Mouse (Mus musculus) intestine, embryonic 16.5 days (tissue): ENCODE data around the gene Acot5. TPM values are rescaled to one million over a fixed set of nuclear protein-coding genes. Genes with fewer than 3 reads are reported as not detected.
"Not testable (repeated sequence)": the region's sequence is repeated elsewhere in the genome, so short reads cannot be mapped to it uniquely, and the experiment has no call there.

ENCODE experiments used
- ATAC-seq: fragments of 200-750 bp; cut with Nextera tagmentation; 2 replicates; pipeline ENCODE4 v1.8.0; 2017; ENCODE audit warnings: moderate TSS enrichment, moderate library complexity
- H3K27ac ChIP-seq: fragments of 300-500 bp; sonication (generic); 2 replicates; pipeline ENCODE4 v1.5.1; 2014; ENCODE audit warnings: mild to moderate bottlenecking, low read length
- H3K27me3 ChIP-seq: fragments of 300-500 bp; sonication (generic); replicated peaks from 2 replicates; pipeline ENCODE4 v1.6.1; 2014; ENCODE audit warnings: low read length, control low read depth, mixed read lengths; ENCODE audit not compliant: control insufficient read depth, insufficient read depth
- H3K36me3 ChIP-seq: fragments of 300-500 bp; sonication (generic); 2 replicates; pipeline ENCODE4 v1.6.1; 2014; ENCODE audit warnings: low read length, control low read depth; ENCODE audit not compliant: control insufficient read depth, insufficient read depth
- H3K4me1 ChIP-seq: fragments of 300-500 bp; sonication (generic); 2 replicates; pipeline ENCODE4 v1.6.1; 2014; ENCODE audit warnings: low read length, control low read depth, mixed read lengths; ENCODE audit not compliant: control insufficient read depth, insufficient read depth
- H3K4me2 ChIP-seq: fragments of 300-500 bp; sonication (generic); 2 replicates; pipeline ENCODE4 v1.6.1; 2014; ENCODE audit warnings: low read depth, low read length, control low read depth
- H3K4me3 ChIP-seq: fragments of 300-500 bp; sonication (generic); 2 replicates; pipeline ENCODE4 v1.5.1; 2014; ENCODE audit warnings: mild to moderate bottlenecking, low read length
- H3K9ac ChIP-seq: fragments of 300-500 bp; sonication (generic); 2 replicates; pipeline ENCODE4 v1.6.1; 2014; ENCODE audit warnings: low read depth, low read length
- H3K9me3 ChIP-seq: fragments of 300-500 bp; sonication (generic); 2 replicates; pipeline ENCODE4 v1.6.1; 2016; ENCODE audit warnings: low read length, control low read depth; ENCODE audit not compliant: control insufficient read depth
- WGBS: fragments of 180-500 bp; shearing (Covaris S2); extraction: QIAGEN DNeasy Blood & Tissue Kit; methylation state at CpG from one replicate; pipeline ENCODE4 v1.1.7; 2014; 5-methylcytosine and 5-hydroxymethylcytosine counted together
- polyA plus RNA-seq: library from polyadenylated mRNA; unstranded; fragments of >200 nt; fragmentation: Nextera tagmentation; extraction: Ambion mirVana; gene quantifications from 2 replicates; pipeline ENCODE4 v1.2.1, GENCODE M21; 2015

Acot5 gene
- polyA plus RNA-seq, 1 experiment from 2014 or later: 0.28 TPM

GRCm38 (mm10) chr12:84100604-84101492 is 31.7 kb downstream of the Acot5 start, which contains the start of gene Acot6:
Gene Acot6, plus strand, starts transcription at chr12:84100654.
- H3K4me2 ChIP-seq: peak within 1 kb of the TSS; percentile 91
- peak within 1 kb of the TSS; percentile 61 for H3K4me3 ChIP-seq
- peak within 1 kb of the TSS; percentile 75 for H3K9ac ChIP-seq
- peak; percentile 80 for ATAC-seq
- peak within 1 kb of the TSS; percentile 51; the same call in 1 of the 2 replicates for H3K27ac ChIP-seq
- not testable (repeated sequence) for H3K36me3 ChIP-seq, H3K9me3 ChIP-seq, H3K4me1 ChIP-seq, H3K27me3 ChIP-seq
- under 1% methylated on average over 69 of the region's 80 CpGs for WGBS

- Histone ChIP-seq H3K4me3 (peak overlapping the region; percentile 61), H3K27ac (no peak overlapping the region), H3K27me3 (no peaks in the 10 kb centered on the region), H3K4me1 (no peaks in the 10 kb centered on the region), H3K9ac (peak overlapping the region; percentile 75), H3K4me2 (peak overlapping the region; percentile 91), H3K36me3 (no peaks in the 10 kb centered on the region), H3K9me3 (no peaks in the 10 kb centered on the region)
- 52% methylated on average over 2 of the region's 2 CpGs for WGBS
- ATAC-seq: no peak; the same call in none of the 2 replicates
Observed at GRCm38 (mm10) chr12:84101493-84101845, 32.3 kb downstream of the Acot5 start.

GRCm38 (mm10) chr12:84107012-84107411 is 37.9 kb downstream of the Acot5 start:
- no peaks in the 10 kb centered on the region for H3K4me1 ChIP-seq
- WGBS: 77% methylated on average over 3 of the region's 3 CpGs
- H3K27me3 ChIP-seq: no peaks in the 10 kb centered on the region
- no peaks in the 10 kb centered on the region for H3K36me3 ChIP-seq
- no peaks in the 10 kb centered on the region for H3K9me3 ChIP-seq
- H3K4me2 ChIP-seq: no peak overlapping the region
- ATAC-seq: no peak
- H3K9ac ChIP-seq: no peak overlapping the region
- H3K27ac ChIP-seq: no peak overlapping the region
- no peak overlapping the region for H3K4me3 ChIP-seq

- H3K9me3 ChIP-seq: no peaks in the 10 kb centered on the region
Observed at GRCm38 (mm10) chr12:84107692-84108091, 38.6 kb downstream of the Acot5 start.

GRCm38 (mm10) chr12:84109924-84110323 is 40.8 kb downstream of the Acot5 start:
- no peak for ATAC-seq
- Histone ChIP-seq H3K4me3 (no peak overlapping the region), H3K9me3 (no peaks in the 10 kb centered on the region), H3K27me3 (no peaks in the 10 kb centered on the region), H3K36me3 (no peaks in the 10 kb centered on the region), H3K4me2 (no peak overlapping the region), H3K4me1 (peaks cover 2% of the 10 kb centered on the region), H3K9ac (no peak overlapping the region), H3K27ac (no peak overlapping the region)
- 62% methylated on average over 1 of the region's 1 CpGs for WGBS

More at GRCm38 (mm10) chr12:84107692-84108091, 38.6 kb downstream of the Acot5 start:
- ATAC-seq: no peak
- Histone ChIP-seq H3K9ac (no peak overlapping the region), H3K4me1 (no peaks in the 10 kb centered on the region), H3K27me3 (no peaks in the 10 kb centered on the region), H3K4me3 (no peak overlapping the region), H3K36me3 (no peaks in the 10 kb centered on the region), H3K27ac (no peak overlapping the region), H3K4me2 (no peak overlapping the region)
- WGBS: 84% methylated on average over 1 of the region's 1 CpGs

- Histone ChIP-seq H3K4me3 (no peak overlapping the region), H3K9me3 (no peaks in the 10 kb centered on the region), H3K9ac (no peak overlapping the region), H3K27me3 (no peaks in the 10 kb centered on the region), H3K27ac (no peak overlapping the region), H3K36me3 (no peaks in the 10 kb centered on the region), H3K4me2 (no peak overlapping the region), H3K4me1 (peaks cover 6% of the 10 kb centered on the region)
- 94% methylated on average over 4 of the region's 4 CpGs for WGBS
- no peak for ATAC-seq
Observed at GRCm38 (mm10) chr12:84110814-84111213, 41.7 kb downstream of the Acot5 start.

- ATAC-seq: 0 out of 2 replicates have a peak, but pooled peaks have one; percentile 5
- peak overlapping the region; percentile 75; the same call in 1 of the 2 replicates for H3K9ac ChIP-seq
- no peak overlapping the region for H3K27ac ChIP-seq
- H3K4me2 ChIP-seq: peak overlapping the region; percentile 85
- no peaks in the 10 kb centered on the region for H3K36me3 ChIP-seq
- H3K4me3 ChIP-seq: peak overlapping the region; percentile 78
- H3K27me3 ChIP-seq: no peaks in the 10 kb centered on the region
- WGBS: 35% methylated on average over 6 of the region's 6 CpGs
- H3K9me3 ChIP-seq: no peaks in the 10 kb centered on the region
- peaks cover 6% of the 10 kb centered on the region for H3K4me1 ChIP-seq
Observed at GRCm38 (mm10) chr12:84113676-84114075, 44.6 kb downstream of the Acot5 start.

GRCm38 (mm10) chr12:84114153-84114994 is 45.2 kb downstream of the Acot5 start, which contains the start of gene Dnal1:
Gene Dnal1, plus strand, starts transcription at chr12:84114366.
- peak within 1 kb of the TSS; percentile 16; the same call in 1 of the 2 replicates for H3K27ac ChIP-seq
- peak within 1 kb of the TSS; percentile 78 for H3K4me3 ChIP-seq
- peak within 1 kb of the TSS; percentile 75 for H3K9ac ChIP-seq
- peak within 1 kb of the TSS; percentile 85 for H3K4me2 ChIP-seq
- no peaks in the 10 kb centered on the region for H3K9me3 ChIP-seq
- WGBS: 2% methylated on average over 31 of the region's 35 CpGs
- H3K27me3 ChIP-seq: no peaks in the 10 kb centered on the region
- peak; percentile 98 for ATAC-seq
- H3K36me3 ChIP-seq: no peaks in the 10 kb centered on the region
- H3K4me1 ChIP-seq: peaks cover 6% of the 10 kb centered on the region

- no peak overlapping the region for H3K4me3 ChIP-seq
- H3K36me3 ChIP-seq: no peaks in the 10 kb centered on the region
- WGBS: 94% methylated on average over 5 of the region's 5 CpGs
- no peaks in the 10 kb centered on the region for H3K9me3 ChIP-seq
- no peak for ATAC-seq
- no peaks in the 10 kb centered on the region for H3K27me3 ChIP-seq
- no peak overlapping the region for H3K9ac ChIP-seq
- no peak overlapping the region for H3K4me2 ChIP-seq
- no peak overlapping the region for H3K27ac ChIP-seq
- peaks cover 6% of the 10 kb centered on the region for H3K4me1 ChIP-seq
Observed at GRCm38 (mm10) chr12:84119584-84119983, 50.5 kb downstream of the Acot5 start.
